Mouse (Mus musculus): ENCODE measurements around the gene Fmnl3.

- TF ChIP-seq CTCF (conservative IDR thresholded peaks at IDR 0.05; ENCODE audit: insufficient read depth, insufficient read length, low read depth, low read length) (no peak), POLR2A (IDR thresholded peaks at IDR 0.05; ENCODE audit: low read depth, low read length) (no peak)
Observed at GRCm38 (mm10) chr15:99386796-99387195, 16.5 kb upstream of the Fmnl3 start.
